Mouse (Mus musculus) forebrain, postnatal 0 days (tissue): ENCODE data around the gene Sumf1. TPM values are rescaled to one million over a fixed set of nuclear protein-coding genes. Genes with fewer than 3 reads are reported as not detected.

Experiments used
- ATAC-seq: fragments of 200-750 bp; cut with Nextera tagmentation; 2 replicates; pipeline ENCODE4 v1.8.0; 2017; ENCODE audit warnings: mild to moderate bottlenecking, moderate library complexity
- DNase-seq: peaks from one replicate; pipeline ENCODE4 v3.0.0-alpha.2; 2015
- H3K27ac ChIP-seq: fragments of 300-500 bp; sonication (generic); 2 replicates; pipeline ENCODE4 v1.5.1; 2014; ENCODE audit warnings: low read depth, mild to moderate bottlenecking, antibody characterized with exemption, low read length, moderate library complexity, mixed read lengths
- H3K27me3 ChIP-seq: fragments of 300-500 bp; sonication (generic); 2 replicates; pipeline ENCODE4 v1.6.1; 2014; ENCODE audit warnings: mild to moderate bottlenecking, low read length, mixed read lengths; ENCODE audit not compliant: insufficient read depth
- H3K36me3 ChIP-seq: fragments of 300-500 bp; sonication (generic); 2 replicates; pipeline ENCODE4 v1.6.1; 2014; ENCODE audit warnings: mild to moderate bottlenecking, moderate library complexity; ENCODE audit not compliant: insufficient read depth
- H3K4me1 ChIP-seq: fragments of 300-500 bp; sonication (generic); 2 replicates; pipeline ENCODE4 v1.6.1; 2014; ENCODE audit warnings: antibody characterized with exemption; ENCODE audit not compliant: insufficient read depth
- H3K4me2 ChIP-seq: fragments of 300-500 bp; sonication (generic); 2 replicates; pipeline ENCODE4 v1.6.1; 2014; ENCODE audit warnings: low read depth, mild to moderate bottlenecking, moderate library complexity
- H3K4me3 ChIP-seq: fragments of 300-500 bp; sonication (generic); 2 replicates; pipeline ENCODE4 v1.5.1; 2014; ENCODE audit warnings: low read depth, low read length, mixed read lengths
- H3K9ac ChIP-seq: fragments of 300-500 bp; sonication (generic); 2 replicates; pipeline ENCODE4 v1.6.1; 2014; ENCODE audit warnings: mild to moderate bottlenecking
- H3K9me3 ChIP-seq: fragments of 300-500 bp; sonication (generic); 2 replicates; pipeline ENCODE4 v1.6.1; 2016; ENCODE audit warnings: low read length
- CTCF ChIP-seq: sonication (generic); IDR thresholded peaks from 2 replicates; pipeline ENCODE4 v1.5.1; 2016; ENCODE audit warnings: antibody characterized with exemption, control low read depth, low read depth
- WGBS: fragments of 180-500 bp; shearing (Covaris S2); extraction: QIAGEN DNeasy Blood & Tissue Kit; methylation state at CpG from one replicate; pipeline ENCODE4 v1.1.7; 2014; 5-methylcytosine and 5-hydroxymethylcytosine counted together
- polyA plus RNA-seq: library from polyadenylated mRNA; unstranded; fragments of >200 nt; fragmentation: Nextera tagmentation; extraction: Ambion mirVana; gene quantifications from 2 replicates; pipeline ENCODE4 v1.2.1, GENCODE M21; 2015
- total RNA-seq: library from RNA; depleted of rRNA; stranded (reverse); fragments of >200 nt; gene quantifications from 2 replicates; pipeline ENCODE4 v1.2.3, GENCODE M21; 2014

Sumf1 gene
- total and polyA plus RNA-seq, 2 experiments from 2014 or later: 11.6 to 18.3 TPM

DNA sequence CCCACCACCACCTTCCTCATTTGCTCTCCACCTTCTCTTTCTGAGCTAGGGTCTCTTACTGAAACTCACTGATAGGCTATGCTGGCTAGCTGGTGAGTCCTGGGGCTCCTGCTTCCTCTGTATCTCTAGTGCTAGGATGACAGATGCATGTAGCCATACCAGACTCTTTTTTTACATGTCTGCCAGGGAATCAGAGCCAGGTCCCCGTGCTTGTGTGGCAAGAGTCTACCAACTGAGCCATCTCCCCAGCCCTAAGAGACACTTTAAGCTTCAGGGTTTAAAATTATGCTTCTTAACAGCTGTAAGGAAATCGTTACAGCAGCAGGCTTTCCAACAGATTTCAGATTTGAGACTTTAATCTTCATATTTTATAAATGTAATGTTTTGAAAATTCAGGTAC is 111.5 kb downstream of the Sumf1 start:
- Histone ChIP-seq H3K27me3 (no peaks in the 10 kb centered on the region), H3K36me3 (0 out of 2 replicates have a peak, but pooled peaks cover 5% of the 10 kb centered on the region), H3K4me2 (no peak overlapping the region), H3K9me3 (no peaks in the 10 kb centered on the region), H3K4me3 (no peak overlapping the region), H3K9ac (no peak overlapping the region), H3K4me1 (no peaks in the 10 kb centered on the region), H3K27ac (no peak overlapping the region)
- DNase-seq (no peak), ATAC-seq (no peak)
- no peak for TF ChIP-seq CTCF
- WGBS: 82% methylated on average over 2 of the region's 2 CpGs

DNA sequence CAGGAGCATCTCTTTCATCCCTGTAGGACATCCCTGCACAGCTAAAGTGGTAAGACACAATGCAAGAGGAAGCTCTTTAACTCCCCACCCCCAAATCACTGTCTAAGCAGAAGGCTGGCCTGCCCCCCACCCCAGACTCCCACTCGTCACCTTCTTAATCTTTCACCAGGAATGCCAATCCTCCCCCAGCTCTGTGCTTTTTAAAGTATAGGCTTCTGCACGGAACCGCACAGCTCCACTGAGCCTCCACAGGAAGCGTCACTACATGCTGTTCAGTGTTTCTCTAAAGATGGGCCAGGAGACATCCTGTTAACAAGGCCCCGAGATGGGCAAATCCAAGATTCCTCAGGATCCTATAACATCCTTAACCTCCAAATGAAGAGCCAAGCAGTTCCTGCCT is 112.3 kb downstream of the Sumf1 start:
- Histone ChIP-seq H3K4me1 (no peaks in the 10 kb centered on the region), H3K4me3 (no peak overlapping the region)

DNA sequence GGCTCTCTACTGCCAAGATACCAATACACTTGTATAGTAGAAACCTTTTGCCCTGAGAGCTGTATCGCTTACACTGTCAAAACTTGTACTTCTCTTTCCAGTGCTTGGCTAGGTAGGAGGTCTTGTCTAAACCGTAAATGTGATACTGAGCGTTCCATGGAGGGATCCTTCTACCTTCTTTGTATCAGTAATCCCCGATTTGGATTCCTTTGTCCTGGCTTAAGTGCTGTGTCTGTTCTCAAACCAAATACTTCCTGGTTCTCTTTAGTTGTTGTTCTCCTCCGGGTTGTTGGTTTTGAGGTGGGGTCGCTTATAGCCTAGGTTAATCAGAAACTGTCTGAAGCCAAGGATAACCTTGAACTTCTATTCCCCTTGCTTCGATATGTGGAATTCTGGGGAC is 114.4 kb downstream of the Sumf1 start:
- no peaks in the 10 kb centered on the region for H3K27me3 ChIP-seq
- no peaks in the 10 kb centered on the region for H3K4me1 ChIP-seq
- 95% methylated on average over 7 of the region's 7 CpGs for WGBS
- ATAC-seq (no peak), DNase-seq (no peak)
- no peak overlapping the region for H3K9ac ChIP-seq
- 0 out of 2 replicates have a peak, but pooled peaks cover 3% of the 10 kb centered on the region for H3K36me3 ChIP-seq
- H3K27ac ChIP-seq: no peak overlapping the region
- no peaks in the 10 kb centered on the region for H3K9me3 ChIP-seq
- H3K4me2 ChIP-seq: no peak overlapping the region
- TF ChIP-seq CTCF: no peak
- H3K4me3 ChIP-seq: no peak overlapping the region

More for the DNA sequence above, 112.3 kb downstream of the Sumf1 start:
- DNase-seq (no peak), ATAC-seq (no peak)
- Histone ChIP-seq H3K27me3 (no peaks in the 10 kb centered on the region), H3K36me3 (0 out of 2 replicates have a peak, but pooled peaks cover 5% of the 10 kb centered on the region), H3K9ac (no peak overlapping the region), H3K4me2 (no peak overlapping the region), H3K27ac (no peak overlapping the region), H3K9me3 (no peaks in the 10 kb centered on the region)
- no peak for TF ChIP-seq CTCF
- 85% methylated on average over 5 of the region's 5 CpGs for WGBS

DNA sequence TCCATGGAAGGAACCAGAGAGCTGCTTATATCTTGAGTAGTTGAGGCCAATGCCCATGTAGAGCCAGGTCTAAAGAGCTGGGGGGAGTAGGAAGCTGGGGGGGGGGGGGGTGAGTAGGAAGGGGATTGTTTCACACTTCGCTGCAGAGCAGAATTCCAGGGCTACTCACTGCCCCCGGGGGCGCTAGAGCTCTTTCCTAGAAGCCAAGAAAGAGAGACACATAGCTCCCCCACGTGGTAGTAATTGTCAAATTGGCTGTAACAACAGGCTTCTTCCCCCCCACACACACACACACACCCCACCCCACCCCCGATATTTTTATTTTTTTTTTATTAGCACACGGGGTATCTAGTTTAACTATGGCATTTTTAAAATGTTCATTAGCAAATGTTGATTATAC is 119.8 kb downstream of the Sumf1 start:
- Histone ChIP-seq H3K36me3 (no peaks in the 10 kb centered on the region), H3K9me3 (no peaks in the 10 kb centered on the region), H3K9ac (peak overlapping the region; percentile 58), H3K4me2 (peak overlapping the region; percentile 63), H3K4me1 (no peaks in the 10 kb centered on the region), H3K4me3 (peak overlapping the region; percentile 45), H3K27me3 (no peaks in the 10 kb centered on the region), H3K27ac (peak overlapping the region; percentile 89)
- peak; percentile 71 for TF ChIP-seq CTCF
- 7% methylated on average over 6 of the region's 6 CpGs for WGBS
- DNase-seq: peak; percentile 91
- peak; percentile 81 for ATAC-seq

DNA sequence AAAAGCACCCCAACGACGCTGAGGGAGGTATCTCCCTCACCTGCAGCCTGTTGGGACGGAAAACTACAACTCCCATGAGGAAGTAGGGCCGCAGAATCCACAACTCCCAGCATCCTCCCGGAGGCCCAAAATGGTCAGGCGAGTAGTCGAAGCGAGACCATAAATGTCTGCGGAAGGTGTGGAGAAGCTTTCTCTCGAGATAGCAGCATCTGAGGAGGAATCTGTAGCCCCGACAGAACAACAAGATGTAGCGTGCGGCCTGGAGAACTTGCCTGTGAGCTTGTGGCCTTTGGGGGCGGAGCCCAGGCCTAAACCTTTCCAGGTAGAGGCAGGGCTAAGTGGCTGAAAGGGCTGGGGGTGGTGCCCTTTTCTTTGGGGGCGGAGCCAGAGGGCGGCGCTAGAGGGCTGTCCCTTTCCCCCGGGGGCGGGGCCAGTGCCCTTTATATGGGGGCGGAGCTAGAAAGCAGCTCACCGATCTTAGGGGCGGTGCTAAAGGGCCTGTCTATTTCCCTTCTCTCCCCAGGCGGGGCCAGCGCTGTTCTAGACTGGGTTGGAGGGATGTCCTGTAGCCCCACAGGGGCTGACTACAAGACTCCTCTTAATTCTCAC is 120.4 kb downstream of the Sumf1 start, which contains the start of gene Setmar:
Setmar (plus strand) TSS at position 128 of the 609 bp plus-strand sequence.
- H3K4me2 ChIP-seq: peak within 1 kb of the TSS; percentile 63
- peak within 1 kb of the TSS; percentile 58 for H3K9ac ChIP-seq
- WGBS: 4% methylated on average over 23 of the region's 24 CpGs
- no peaks in the 10 kb centered on the region for H3K9me3 ChIP-seq
- no peaks in the 10 kb centered on the region for H3K27me3 ChIP-seq
- DNase-seq: peak; percentile 98
- no peaks in the 10 kb centered on the region for H3K4me1 ChIP-seq
- peak within 1 kb of the TSS; percentile 89 for H3K27ac ChIP-seq
- peak within 1 kb of the TSS; percentile 45 for H3K4me3 ChIP-seq
- peak; percentile 50 for TF ChIP-seq CTCF
- ATAC-seq: peak; percentile 96
- H3K36me3 ChIP-seq: no peaks in the 10 kb centered on the region

DNA sequence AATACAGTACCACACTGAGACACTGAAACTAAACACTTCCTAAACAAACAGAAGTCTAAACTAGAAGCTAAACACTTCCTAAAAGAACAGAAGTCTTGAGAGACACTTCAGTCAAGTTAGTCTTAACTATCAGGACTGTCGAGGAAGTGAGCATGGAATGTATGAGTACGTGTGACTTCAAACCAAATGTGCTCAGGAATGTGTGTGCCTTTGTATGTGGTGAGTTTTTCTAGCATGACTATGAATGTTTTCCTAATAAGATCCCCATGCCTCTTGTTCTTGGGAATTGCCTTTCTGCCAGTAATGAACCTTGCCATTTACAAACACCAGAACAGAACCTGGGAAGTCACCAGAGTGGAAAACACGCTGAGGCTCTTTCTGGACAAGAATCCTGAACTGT is 124.3 kb downstream of the Sumf1 start:
- Histone ChIP-seq H3K4me3 (no peak overlapping the region), H3K27ac (no peak overlapping the region), H3K9ac (no peak overlapping the region), H3K4me1 (no peaks in the 10 kb centered on the region), H3K36me3 (no peaks in the 10 kb centered on the region), H3K27me3 (no peaks in the 10 kb centered on the region), H3K9me3 (no peaks in the 10 kb centered on the region), H3K4me2 (no peak overlapping the region)
- no peak for TF ChIP-seq CTCF
- ATAC-seq: no peak
- WGBS: 72% methylated on average over 3 of the region's 3 CpGs
- no peak for DNase-seq

DNA sequence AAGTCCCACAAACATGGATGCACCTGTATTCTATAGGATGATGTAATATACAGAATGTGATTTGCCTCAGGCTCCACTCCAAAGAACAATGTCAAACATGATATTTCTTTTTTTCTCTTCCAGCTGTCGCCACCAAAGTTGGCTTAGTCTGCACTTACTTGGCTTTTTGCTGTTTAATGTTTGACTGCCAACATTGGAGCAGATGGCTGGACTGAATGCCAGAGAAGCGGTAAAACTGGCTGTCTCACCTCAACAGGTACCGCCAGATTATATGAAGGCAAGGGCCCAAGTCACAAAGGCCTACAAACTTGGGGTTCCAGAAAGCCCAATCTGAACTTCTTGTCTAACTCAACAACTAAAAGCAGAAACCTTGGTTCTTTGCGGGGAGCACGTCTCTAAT is 127.3 kb downstream of the Sumf1 start:
- peak; percentile 62 for DNase-seq
- Histone ChIP-seq H3K4me3 (no peak overlapping the region), H3K9ac (no peak overlapping the region), H3K4me1 (no peaks in the 10 kb centered on the region), H3K4me2 (no peak overlapping the region), H3K36me3 (no peaks in the 10 kb centered on the region), H3K9me3 (no peaks in the 10 kb centered on the region), H3K27ac (no peak overlapping the region), H3K27me3 (no peaks in the 10 kb centered on the region)
- no peak for TF ChIP-seq CTCF
- WGBS: 59% methylated on average over 5 of the region's 5 CpGs
- peak; percentile 20; the same call in 1 of the 2 replicates for ATAC-seq
